Mouse (Mus musculus): ENCODE data around the gene Ginm1. TPM values are rescaled to one million over a fixed set of nuclear protein-coding genes. Genes with fewer than 3 reads are reported as not detected.

Gene Ginm1
- polyA plus RNA-seq, 1 experiment from 2014 or later, result 61.7 TPM

DNA sequence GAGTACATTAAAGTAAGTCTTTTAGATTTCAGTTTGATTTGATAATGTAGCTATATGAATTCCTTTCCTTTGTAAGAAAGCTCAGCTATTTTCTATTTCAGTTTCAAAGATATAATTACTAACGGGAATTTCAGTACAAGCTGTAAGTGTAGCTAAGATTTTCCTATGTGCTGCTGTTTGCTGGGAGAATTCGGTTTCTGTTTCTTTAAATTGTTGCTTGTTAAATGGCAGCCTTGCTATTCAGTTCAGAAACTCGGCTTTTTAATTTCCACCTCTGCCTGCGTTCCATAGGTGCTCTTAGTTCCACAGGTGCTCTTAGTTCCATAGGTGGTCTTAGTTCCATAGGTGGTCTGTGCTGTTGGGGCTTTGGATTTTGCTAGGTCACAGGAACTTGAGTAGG, 26.5 kb upstream of the Ginm1 start:
- no peaks in the 10 kb centered on the region for H3K9me3 ChIP-seq (ENCODE audit: control insufficient read depth, low read length)
- ATAC-seq (ENCODE audit: low FRiP score) (no peak), DNase-seq (ENCODE audit: low spot score) (no peak)
- no peaks in the 10 kb centered on the region for H3K4me1 ChIP-seq (replicated peaks; ENCODE audit: control insufficient read depth, insufficient read depth, low read length)
- H3K27me3 ChIP-seq (ENCODE audit: control insufficient read depth, insufficient read depth, low read length), result no peaks in the 10 kb centered on the region
- no peak overlapping the region for H3K9ac ChIP-seq
- H3K36me3 ChIP-seq (replicated peaks; ENCODE audit: control insufficient read depth, insufficient read depth), result peaks cover 74% of the 10 kb centered on the region
- no peak overlapping the region for H3K4me2 ChIP-seq (replicated peaks)
- 96% methylated on average over 4 of the region's 4 CpGs for WGBS
- H3K27ac ChIP-seq, result no peak overlapping the region
- no peak overlapping the region for H3K4me3 ChIP-seq (replicated peaks; ENCODE audit: low read length)

DNA sequence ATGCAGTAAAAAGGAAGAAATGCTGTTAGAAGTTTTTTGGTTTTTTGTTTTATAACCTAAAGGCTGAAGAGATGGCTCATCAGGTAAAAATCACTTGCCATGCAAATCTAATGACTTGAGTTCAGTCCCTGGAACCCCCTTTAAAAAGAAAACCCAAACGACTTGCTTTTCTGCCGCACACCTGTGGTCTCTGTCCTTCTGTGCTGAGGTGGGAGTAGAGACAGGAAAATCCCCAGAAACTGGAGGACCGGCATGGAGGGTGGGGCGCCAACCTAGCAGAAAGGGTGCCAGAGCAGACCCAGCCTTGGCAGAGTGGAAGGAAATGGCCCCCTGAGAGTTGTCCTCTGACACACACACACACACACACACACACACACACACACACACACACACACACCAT, 26.1 kb upstream of the Ginm1 start:
- DNase-seq (ENCODE audit: low spot score), result no peak
- Histone ChIP-seq H3K9ac (no peak overlapping the region), H3K27ac (no peak overlapping the region), H3K27me3 (ENCODE audit: control insufficient read depth, insufficient read depth, low read length) (no peaks in the 10 kb centered on the region), H3K4me1 (replicated peaks; ENCODE audit: control insufficient read depth, insufficient read depth, low read length) (no peaks in the 10 kb centered on the region), H3K4me2 (replicated peaks) (no peak overlapping the region), H3K4me3 (replicated peaks; ENCODE audit: low read length) (no peak overlapping the region), H3K9me3 (ENCODE audit: control insufficient read depth, low read length) (no peaks in the 10 kb centered on the region), H3K36me3 (replicated peaks; ENCODE audit: control insufficient read depth, insufficient read depth) (peaks cover 77% of the 10 kb centered on the region)
- WGBS, result 94% methylated on average over 4 of the region's 4 CpGs
- ATAC-seq (ENCODE audit: low FRiP score), result no peak

DNA sequence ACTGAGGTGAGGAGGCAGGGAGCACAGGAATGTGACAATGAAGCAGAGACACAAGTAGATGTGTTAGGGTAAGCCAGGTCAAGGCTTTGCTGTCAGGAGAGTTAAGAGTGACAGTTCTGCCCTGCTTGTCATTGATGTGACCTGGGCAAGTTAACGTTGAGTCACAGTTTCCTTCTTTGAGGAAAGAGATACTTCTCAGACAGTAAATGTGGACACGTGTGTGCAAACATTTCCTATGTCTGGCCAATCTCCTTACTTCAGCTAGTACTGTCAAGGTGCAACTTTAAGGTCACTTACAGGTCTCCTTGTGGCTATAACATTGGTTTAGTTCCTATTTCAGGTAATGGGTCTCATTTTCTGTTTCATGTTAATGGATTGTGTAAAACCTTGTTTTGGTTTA, 23.9 kb upstream of the Ginm1 start:
- H3K9ac ChIP-seq, result no peak overlapping the region
- 91% methylated on average over 2 of the region's 2 CpGs for WGBS
- H3K27ac ChIP-seq, result no peak overlapping the region
- H3K4me3 ChIP-seq (replicated peaks; ENCODE audit: low read length), result no peak overlapping the region
- no peak overlapping the region for H3K4me2 ChIP-seq (replicated peaks)
- no peaks in the 10 kb centered on the region for H3K4me1 ChIP-seq (replicated peaks; ENCODE audit: control insufficient read depth, insufficient read depth, low read length)
- ATAC-seq (ENCODE audit: low FRiP score), result no peak
- H3K27me3 ChIP-seq (ENCODE audit: control insufficient read depth, insufficient read depth, low read length), result no peaks in the 10 kb centered on the region
- H3K36me3 ChIP-seq (replicated peaks; ENCODE audit: control insufficient read depth, insufficient read depth), result peaks cover 81% of the 10 kb centered on the region
- no peaks in the 10 kb centered on the region for H3K9me3 ChIP-seq (ENCODE audit: control insufficient read depth, low read length)
- DNase-seq (ENCODE audit: low spot score), result no peak

DNA sequence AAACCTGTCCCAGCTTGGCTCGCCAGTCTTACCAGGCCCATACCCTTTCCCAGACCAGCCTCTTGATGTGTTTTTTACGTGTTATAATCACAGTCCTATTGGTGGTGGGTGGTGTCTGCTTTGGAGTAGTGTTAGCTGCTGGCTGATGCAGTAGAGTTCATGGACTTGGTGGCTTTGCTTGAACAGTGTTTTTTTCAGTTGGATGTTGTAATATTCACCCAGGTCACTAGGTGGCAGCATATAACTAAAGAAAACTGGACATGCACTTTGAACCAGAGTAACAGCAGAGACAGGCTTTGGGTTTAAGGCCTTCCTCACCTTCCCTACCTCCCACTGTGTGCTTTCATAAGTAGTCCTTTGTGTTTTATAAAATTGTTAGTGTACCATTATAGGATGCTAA, 17.3 kb upstream of the Ginm1 start:
- Histone ChIP-seq H3K4me2 (replicated peaks) (no peak overlapping the region), H3K27ac (no peak overlapping the region), H3K36me3 (replicated peaks; ENCODE audit: control insufficient read depth, insufficient read depth) (peaks cover 90% of the 10 kb centered on the region), H3K27me3 (ENCODE audit: control insufficient read depth, insufficient read depth, low read length) (no peaks in the 10 kb centered on the region), H3K4me1 (replicated peaks; ENCODE audit: control insufficient read depth, insufficient read depth, low read length) (no peaks in the 10 kb centered on the region), H3K4me3 (replicated peaks; ENCODE audit: low read length) (no peak overlapping the region), H3K9me3 (ENCODE audit: control insufficient read depth, low read length) (no peaks in the 10 kb centered on the region), H3K9ac (no peak overlapping the region)
- 47% methylated on average over 2 of the region's 2 CpGs for WGBS
- peak; percentile 87 for DNase-seq (ENCODE audit: low spot score)
- ATAC-seq (ENCODE audit: low FRiP score), result peak; percentile 53; the same call in 1 of the 2 replicates

DNA sequence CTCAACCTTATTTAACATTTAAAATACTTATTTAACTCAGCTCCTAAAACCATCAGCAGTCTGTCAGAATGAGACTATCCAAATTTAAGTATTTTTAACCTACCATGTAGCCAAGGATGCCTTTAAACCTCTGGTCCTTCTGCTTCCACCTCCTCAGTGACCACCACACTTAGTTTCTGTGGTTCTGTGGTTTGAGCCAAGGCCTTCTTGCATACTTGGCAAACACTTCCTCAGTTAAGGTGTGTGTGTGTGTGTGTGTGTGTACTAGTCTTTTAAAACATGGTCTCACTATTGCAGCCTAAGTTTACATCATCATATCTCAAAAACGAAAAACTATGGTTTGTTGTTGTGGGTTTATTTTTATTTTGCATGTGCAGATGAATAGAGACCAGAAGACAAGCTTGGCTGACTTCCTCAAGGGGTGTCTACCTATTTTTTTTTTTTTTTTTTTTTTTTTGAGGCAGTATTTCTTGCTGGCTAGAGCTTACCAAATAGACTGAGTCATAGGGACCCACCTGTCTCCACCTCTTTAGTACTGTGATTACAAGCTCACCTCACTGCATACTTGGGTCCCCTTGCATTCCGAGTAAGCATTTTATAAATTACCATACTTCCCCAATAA, 10.0 kb upstream of the Ginm1 start:
- H3K9me3 ChIP-seq (ENCODE audit: control insufficient read depth, low read length), result no peaks in the 10 kb centered on the region
- 93% methylated on average over 2 of the region's 2 CpGs for WGBS

DNA sequence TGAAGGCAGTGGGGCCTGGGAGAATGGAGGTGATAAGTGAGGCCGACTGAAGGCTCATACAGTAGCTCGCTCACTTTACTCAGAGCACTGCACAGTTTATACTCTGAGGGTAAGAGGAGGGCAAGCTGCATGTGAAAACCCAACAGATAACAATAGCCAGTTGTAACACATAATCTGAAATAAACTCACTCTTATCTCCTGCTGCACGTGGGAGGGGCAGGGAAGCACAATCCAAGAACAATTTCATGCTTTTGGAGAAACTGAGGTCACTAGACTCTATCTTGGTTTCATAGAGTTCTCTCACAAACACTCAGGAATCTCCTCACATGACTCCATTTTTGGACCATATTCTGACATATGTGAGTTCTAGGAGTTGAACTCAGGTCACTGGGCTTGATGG, 8.6 kb upstream of the Ginm1 start:
- Histone ChIP-seq H3K4me1 (replicated peaks; ENCODE audit: control insufficient read depth, insufficient read depth, low read length) (no peaks in the 10 kb centered on the region), H3K9ac (no peak overlapping the region), H3K27me3 (ENCODE audit: control insufficient read depth, insufficient read depth, low read length) (no peaks in the 10 kb centered on the region), H3K4me2 (replicated peaks) (no peak overlapping the region), H3K9me3 (ENCODE audit: control insufficient read depth, low read length) (no peaks in the 10 kb centered on the region), H3K36me3 (replicated peaks; ENCODE audit: control insufficient read depth, insufficient read depth) (peaks cover 97% of the 10 kb centered on the region), H3K27ac (no peak overlapping the region), H3K4me3 (replicated peaks; ENCODE audit: low read length) (no peak overlapping the region)
- ATAC-seq (ENCODE audit: low FRiP score), result no peak
- WGBS, result 94% methylated on average over 3 of the region's 3 CpGs
- DNase-seq (ENCODE audit: low spot score), result no peak

More for the DNA sequence above, 10.0 kb upstream of the Ginm1 start:
- Histone ChIP-seq H3K9ac (no peak overlapping the region), H3K36me3 (replicated peaks; ENCODE audit: control insufficient read depth, insufficient read depth) (peaks cover 95% of the 10 kb centered on the region), H3K27me3 (ENCODE audit: control insufficient read depth, insufficient read depth, low read length) (no peaks in the 10 kb centered on the region), H3K27ac (no peak overlapping the region), H3K4me1 (replicated peaks; ENCODE audit: control insufficient read depth, insufficient read depth, low read length) (no peaks in the 10 kb centered on the region), H3K4me2 (replicated peaks) (no peak overlapping the region), H3K4me3 (replicated peaks; ENCODE audit: low read length) (no peak overlapping the region)
- no peak for ATAC-seq (ENCODE audit: low FRiP score)
- DNase-seq (ENCODE audit: low spot score), result no peak

DNA sequence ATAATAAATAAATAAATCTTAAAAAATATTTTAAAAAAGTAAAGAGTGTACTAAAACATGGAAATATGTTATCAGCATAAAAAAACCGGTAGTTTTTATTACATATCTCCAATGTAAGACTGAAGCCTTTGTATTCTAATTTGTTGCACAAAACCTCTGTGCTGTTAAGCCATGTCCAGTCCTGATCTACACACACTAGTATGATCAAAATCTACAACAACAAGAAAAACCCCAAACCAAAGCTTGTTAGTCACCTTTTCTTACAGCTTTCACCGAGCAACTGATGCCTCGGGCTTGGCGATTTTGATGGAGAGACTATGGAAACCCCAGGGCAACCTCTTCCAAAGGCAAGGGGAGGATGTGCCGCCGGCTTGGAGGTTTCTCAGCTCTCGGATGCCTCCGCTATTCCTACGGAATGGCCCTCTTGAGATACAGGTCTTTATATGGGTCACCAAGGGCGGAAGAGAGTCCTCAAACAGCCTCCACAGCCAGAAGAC, 322 bp downstream of the Ginm1 start:
- H3K36me3 ChIP-seq (replicated peaks; ENCODE audit: control insufficient read depth, insufficient read depth), result peaks cover 29% of the 10 kb centered on the region
- under 1% methylated on average over 10 of the region's 10 CpGs for WGBS
- H3K4me2 ChIP-seq (replicated peaks), result peak overlapping the region; percentile 60
- no peaks in the 10 kb centered on the region for H3K27me3 ChIP-seq (ENCODE audit: control insufficient read depth, insufficient read depth, low read length)
- peaks cover 17% of the 10 kb centered on the region for H3K4me1 ChIP-seq (replicated peaks; ENCODE audit: control insufficient read depth, insufficient read depth, low read length)
- DNase-seq (ENCODE audit: low spot score) (no peak), ATAC-seq (ENCODE audit: low FRiP score) (peak; percentile 70)
- H3K9ac ChIP-seq, result peak overlapping the region; percentile 76
- no peaks in the 10 kb centered on the region for H3K9me3 ChIP-seq (ENCODE audit: control insufficient read depth, low read length)
- H3K4me3 ChIP-seq (replicated peaks; ENCODE audit: low read length), result peak overlapping the region; percentile 53
- peak overlapping the region; percentile 77; the same call in 1 of the 2 replicates for H3K27ac ChIP-seq

GRCm38 (mm10) chr10:7787319-7787718, 5.3 kb downstream of the Ginm1 start:
- 63% methylated on average over 2 of the region's 2 CpGs for WGBS
- Histone ChIP-seq H3K27ac (no peak overlapping the region), H3K9me3 (ENCODE audit: control insufficient read depth, low read length) (no peaks in the 10 kb centered on the region), H3K27me3 (ENCODE audit: control insufficient read depth, insufficient read depth, low read length) (no peaks in the 10 kb centered on the region), H3K4me1 (replicated peaks; ENCODE audit: control insufficient read depth, insufficient read depth, low read length) (peaks cover 7% of the 10 kb centered on the region), H3K9ac (no peak overlapping the region), H3K36me3 (replicated peaks; ENCODE audit: control insufficient read depth, insufficient read depth) (peaks cover 14% of the 10 kb centered on the region; the same call in 1 of the 2 replicates), H3K4me2 (replicated peaks) (no peak overlapping the region), H3K4me3 (replicated peaks; ENCODE audit: low read length) (no peak overlapping the region)
- ATAC-seq (ENCODE audit: low FRiP score) (no peak), DNase-seq (ENCODE audit: low spot score) (no peak)

DNA sequence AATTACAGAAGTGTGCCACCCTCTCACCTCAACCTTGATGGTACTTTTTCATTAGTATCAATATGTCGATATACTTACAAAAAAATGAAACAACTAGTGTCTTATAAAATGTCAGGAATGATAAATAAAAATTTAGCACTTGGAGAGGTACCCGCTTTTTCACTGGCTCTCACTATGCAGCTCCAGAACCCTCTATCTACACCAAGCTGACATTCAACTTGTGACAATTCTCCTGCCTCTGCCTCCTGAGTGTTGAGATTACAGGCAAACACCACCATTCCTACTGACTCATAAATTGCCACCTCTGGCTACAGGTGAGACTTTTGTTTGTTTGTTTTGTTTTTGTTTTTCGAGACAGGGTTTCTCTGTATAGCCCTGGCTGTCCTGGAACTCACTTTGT, 11.4 kb downstream of the Ginm1 start:
- Histone ChIP-seq H3K27ac (no peak overlapping the region), H3K27me3 (ENCODE audit: control insufficient read depth, insufficient read depth, low read length) (no peaks in the 10 kb centered on the region), H3K9me3 (ENCODE audit: control insufficient read depth, low read length) (no peaks in the 10 kb centered on the region), H3K4me3 (replicated peaks; ENCODE audit: low read length) (peak overlapping the region; percentile 86), H3K4me2 (replicated peaks) (peak overlapping the region; percentile 59), H3K9ac (peak overlapping the region; percentile 88; the same call in 1 of the 2 replicates), H3K36me3 (replicated peaks; ENCODE audit: control insufficient read depth, insufficient read depth) (peaks cover 12% of the 10 kb centered on the region; the same call in 1 of the 2 replicates), H3K4me1 (replicated peaks; ENCODE audit: control insufficient read depth, insufficient read depth, low read length) (peaks cover 8% of the 10 kb centered on the region; the same call in 1 of the 2 replicates)
- 49% methylated on average over 3 of the region's 3 CpGs for WGBS
- no peak for DNase-seq (ENCODE audit: low spot score)
- ATAC-seq (ENCODE audit: low FRiP score), result peak; percentile 1; the same call in 1 of the 2 replicates

Measured in hindbrain, embryonic 14.5 days (tissue).